Mouse (Mus musculus) thymus, postnatal 4 days (tissue): ENCODE results near the gene Nrxn2.

ENCODE experiments used
- DNase-seq: peaks from one replicate; pipeline ENCODE4 v3.0.0; 2021

The Nrxn2 gene

GRCm38 (mm10) chr19:6392743-6393393, 25.7 kb upstream of the Nrxn2 start:
- peak; percentile 77 for DNase-seq

GRCm38 (mm10) chr19:6393637-6394036, 24.9 kb upstream of the Nrxn2 start:
- peak; percentile 31 for DNase-seq

DNA sequence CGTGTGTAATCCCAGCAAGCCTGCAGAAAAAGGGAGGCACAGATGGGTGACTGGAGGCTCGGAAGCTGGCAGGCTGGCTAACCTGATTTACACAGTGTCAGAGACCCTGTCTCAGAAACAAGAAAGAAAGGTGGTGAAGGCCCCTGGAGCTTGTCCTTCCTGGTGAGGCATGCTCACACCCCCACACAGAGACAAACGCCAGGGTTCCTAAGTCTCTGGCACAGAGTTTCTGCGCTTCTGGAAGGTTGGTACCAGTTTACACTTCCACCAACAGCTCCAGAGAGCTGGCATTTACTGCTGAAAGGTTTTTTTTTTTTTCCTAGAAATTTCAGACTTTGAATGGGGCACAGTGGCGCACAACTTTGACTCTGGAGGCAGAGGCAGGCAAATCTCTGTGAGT, 22.3 kb upstream of the Nrxn2 start:
- no peak for DNase-seq

- peak; percentile 51 for DNase-seq
Measured at GRCm38 (mm10) chr19:6397582-6398249, 20.8 kb upstream of the Nrxn2 start.

GRCm38 (mm10) chr19:6398447-6399284, 19.9 kb upstream of the Nrxn2 start:
- DNase-seq = peak; percentile 98

DNA sequence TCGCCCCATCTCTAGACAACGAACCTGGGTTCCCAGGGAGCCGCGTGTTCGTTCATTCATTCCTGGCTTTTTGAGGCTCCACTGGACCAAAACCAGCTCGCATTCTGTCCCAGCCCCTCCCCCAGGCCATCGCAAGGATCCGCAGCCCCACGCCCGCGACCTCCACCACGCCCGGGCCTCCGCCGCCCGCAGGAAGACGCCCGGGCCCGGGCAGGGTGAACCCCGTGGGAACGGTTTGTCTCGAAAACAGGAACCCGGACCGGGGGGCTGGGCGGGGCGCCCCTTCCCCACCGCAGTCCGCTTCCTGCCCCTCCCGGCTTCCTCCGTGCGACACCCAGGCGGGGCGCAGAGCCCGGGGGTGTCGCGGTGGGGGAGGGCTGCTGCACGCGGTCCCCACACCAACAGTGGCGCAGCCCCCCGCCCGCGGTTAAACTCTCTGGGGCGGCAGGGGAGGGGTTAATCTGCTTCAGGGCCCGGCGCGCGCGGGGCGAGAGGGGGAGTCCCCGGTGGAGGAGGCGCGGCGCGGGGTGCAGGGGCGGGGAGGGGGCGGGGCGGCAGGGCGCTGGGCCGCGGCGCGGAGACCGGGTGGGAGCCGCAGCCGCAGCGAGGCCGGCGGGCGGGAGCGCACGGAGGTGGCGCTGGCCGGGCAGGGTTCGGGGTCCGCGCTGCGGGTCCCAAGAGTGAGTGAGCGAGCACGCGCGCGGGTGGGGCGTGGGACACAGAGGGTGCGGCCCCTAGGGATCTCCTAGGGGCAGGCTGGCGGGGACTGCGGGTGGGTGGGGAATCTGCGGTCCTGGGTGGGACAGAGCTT, 19.0 kb upstream of the Nrxn2 start, which contains the start of gene Rasgrp2:
Gene Rasgrp2, plus strand, starts transcription at position 56 of the 811 bp plus-strand sequence.
- DNase-seq = peak; percentile 95

DNA sequence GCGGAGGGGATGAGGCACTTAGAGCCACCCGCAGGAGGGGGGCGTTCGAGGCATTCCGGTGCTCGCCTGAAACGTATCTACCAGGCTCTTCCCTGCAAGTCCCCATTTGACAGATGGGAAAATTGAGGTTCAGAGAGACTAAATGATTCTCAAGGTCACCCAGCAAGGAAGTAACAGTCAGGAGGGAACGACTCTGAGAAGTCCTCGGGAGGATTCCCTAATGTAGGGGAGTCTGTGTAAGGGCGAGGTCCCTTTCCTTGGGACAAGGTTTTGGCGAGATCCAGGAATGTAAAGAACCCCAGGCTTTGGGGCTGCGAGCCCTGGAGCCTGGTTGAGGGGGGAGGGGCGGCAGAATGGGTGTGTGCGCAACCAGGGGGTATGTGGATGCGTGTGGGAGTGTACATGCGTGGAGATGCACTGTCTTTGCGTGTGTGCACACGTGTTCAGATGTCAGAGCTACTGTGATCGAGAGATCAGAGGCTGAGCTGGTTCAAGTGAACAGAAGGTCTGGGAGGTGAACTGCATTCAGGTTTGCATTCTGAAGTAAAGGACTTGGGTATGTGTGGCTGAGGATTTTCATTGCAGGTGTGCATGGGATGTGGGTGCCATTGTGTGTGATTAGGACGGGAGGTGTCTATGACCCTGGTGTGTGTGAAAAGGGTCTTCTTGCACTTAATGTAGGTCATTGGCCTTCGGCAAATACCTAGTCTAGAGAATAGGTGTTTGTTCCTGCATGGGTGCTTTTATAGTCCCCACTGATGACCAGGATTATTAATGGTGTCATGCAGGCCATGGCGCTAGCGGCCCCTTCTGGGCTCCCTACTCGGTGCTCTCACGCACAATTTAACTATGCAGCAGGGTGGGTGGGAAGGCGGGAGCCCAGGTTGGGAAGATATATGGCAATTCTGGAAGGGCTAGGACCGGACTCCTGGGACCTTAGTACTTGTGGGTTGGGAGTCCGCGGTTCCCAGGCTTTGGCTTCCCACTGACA, 18.1 kb upstream of the Nrxn2 start:
- DNase-seq = peak; percentile 82

GRCm38 (mm10) chr19:6401131-6401815, 17.3 kb upstream of the Nrxn2 start:
- DNase-seq = peak; percentile 95

DNA sequence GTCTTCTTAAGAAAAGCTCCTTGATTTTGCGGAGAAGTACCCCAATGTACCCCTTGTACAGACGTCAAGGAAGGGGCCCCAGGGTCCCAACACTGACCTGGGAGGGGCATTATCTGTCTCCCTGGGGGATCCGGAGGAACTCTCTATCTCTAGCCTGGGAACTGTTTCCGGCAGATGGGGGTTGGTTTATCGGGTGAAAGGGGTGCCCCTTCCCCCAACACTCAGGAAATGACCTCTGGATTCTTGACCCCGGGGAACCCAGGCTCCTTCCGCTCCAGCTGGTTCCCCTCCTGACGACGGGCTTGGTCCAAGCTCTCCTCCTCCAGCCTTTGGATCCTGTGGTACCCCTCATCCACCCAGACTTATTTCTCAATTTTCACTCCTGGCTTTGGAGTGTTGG, 16.6 kb upstream of the Nrxn2 start:
- no peak for DNase-seq

GRCm38 (mm10) chr19:6403869-6404268, 14.7 kb upstream of the Nrxn2 start:
- DNase-seq = no peak

- no peak for DNase-seq
Measured at GRCm38 (mm10) chr19:6405433-6405832, 13.1 kb upstream of the Nrxn2 start.

DNA sequence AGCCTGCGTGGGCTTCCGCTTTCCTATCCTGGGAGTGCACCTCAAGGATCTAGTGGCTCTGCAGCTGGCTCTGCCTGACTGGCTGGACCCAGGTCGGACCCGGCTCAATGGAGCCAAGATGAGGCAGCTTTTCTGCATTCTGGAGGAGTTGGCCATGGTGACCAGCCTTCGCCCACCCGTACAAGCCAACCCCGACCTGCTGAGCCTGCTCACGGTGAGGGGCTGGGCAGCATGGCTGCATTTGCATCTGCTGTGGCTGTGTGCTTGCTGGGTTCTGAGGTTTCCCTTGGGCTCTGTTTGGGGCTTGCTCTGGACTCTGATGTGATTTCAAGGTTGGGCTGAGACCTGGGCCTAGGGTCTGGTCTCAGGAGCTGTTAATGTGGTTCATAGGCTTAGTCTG, 11.4 kb upstream of the Nrxn2 start:
- no peak for DNase-seq

GRCm38 (mm10) chr19:6407816-6408510, 10.6 kb upstream of the Nrxn2 start:
- DNase-seq = no peak

DNA sequence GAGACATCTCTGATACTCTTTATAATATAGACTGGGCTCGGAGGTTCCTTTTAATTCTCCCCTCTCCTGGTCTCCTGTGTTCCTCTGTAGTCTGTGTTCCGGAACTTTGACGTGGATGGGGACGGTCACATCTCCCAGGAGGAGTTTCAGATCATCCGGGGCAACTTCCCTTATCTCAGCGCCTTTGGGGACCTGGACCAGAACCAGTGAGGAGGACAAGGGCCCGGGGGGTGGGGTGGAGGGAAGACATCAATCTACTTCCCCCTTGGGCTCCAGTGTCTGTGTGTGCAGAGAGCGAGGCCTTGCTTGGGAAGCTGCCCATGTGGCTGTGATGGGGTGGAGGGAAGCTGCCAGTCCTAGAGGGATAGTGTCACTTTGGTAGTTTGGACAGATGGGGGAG, 9.8 kb upstream of the Nrxn2 start:
- no peak for DNase-seq

- no peak for DNase-seq
Measured at GRCm38 (mm10) chr19:6409176-6409575, 9.4 kb upstream of the Nrxn2 start.

DNA sequence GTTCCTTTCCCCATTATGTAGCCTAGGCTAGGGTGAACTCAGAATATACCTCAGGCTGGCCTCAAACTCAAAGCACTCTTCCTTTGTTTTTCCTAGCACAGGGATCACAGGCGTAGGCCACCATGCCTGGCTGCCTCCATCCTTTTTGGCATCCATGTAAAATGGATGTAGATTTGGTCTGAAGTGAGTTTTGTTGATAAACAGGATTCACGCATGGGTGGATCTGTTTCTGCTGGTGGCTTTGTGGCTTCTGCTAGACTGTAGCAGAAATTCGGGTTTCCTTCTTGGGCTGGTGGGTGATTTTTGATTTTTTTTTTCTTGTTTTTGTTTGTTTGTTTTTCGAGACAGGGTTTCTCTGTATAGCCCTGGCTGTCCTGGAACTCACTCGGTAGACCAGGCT, 8.6 kb upstream of the Nrxn2 start:
- DNase-seq = no peak

GRCm38 (mm10) chr19:6412798-6413197, 5.7 kb upstream of the Nrxn2 start:
- DNase-seq = no peak

GRCm38 (mm10) chr19:6415454-6415853, 3.1 kb upstream of the Nrxn2 start:
- DNase-seq = peak; percentile 5

GRCm38 (mm10) chr19:6416124-6416770, 2.3 kb upstream of the Nrxn2 start:
- no peak for DNase-seq
